Comparison of ENCODE assay signal across 1 mouse cellular context in the genomic region with DNA sequence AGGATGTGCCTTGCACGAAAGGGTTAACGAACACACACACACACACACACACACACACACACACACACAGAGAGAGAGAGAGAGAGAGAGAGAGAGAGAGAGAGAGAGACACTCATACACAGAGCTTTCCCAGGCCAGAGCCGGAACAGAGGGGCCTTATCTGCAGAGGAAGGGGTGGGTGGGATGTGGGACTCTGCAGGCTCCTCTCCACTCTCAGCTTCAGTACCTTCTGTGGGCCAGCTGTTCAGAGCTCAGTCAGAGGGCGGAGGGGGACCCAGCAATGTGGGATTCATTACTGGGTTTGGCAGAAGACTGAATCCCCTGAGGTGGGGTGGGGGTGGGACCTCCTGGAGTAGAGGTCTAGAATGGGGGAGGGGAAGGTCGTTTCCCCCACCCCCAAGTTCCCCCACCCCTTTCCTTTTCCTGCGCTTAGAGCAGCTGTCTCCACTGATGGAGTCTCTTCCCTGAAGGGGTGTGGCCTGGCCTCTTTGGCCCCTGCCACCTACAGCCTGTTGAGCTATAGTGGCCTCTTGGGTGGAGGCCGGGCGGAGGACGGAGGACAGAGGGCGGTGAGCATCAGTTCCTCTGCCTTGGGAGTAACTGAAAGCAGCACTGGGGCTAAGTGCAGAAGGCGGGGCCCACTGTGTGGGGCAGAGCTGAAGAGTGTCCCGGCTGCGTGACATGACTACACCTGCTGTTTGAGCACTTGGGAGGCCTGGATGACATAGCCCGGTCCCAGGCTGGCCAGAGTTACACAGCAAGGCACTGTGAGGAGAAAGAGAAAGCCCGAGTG.
TF ChIP-seq lines count a peak whose summit lies in the region.

No protein-coding gene starts in this region.

TF ChIP-seq in CH12.LX, 34 proteins besides CTCF, POLR2A, EP300 and RAD21 (continued from another document):
- TF ChIP-seq JUND (conservative IDR thresholded peaks at IDR 0.05; ENCODE audit: low read depth, low read length): no peak
